Mouse (Mus musculus): Measurements from ENCODE around the gene Trabd2b. TPM values are rescaled to one million over a fixed set of nuclear protein-coding genes. Genes with fewer than 3 reads are reported as not detected.

The Trabd2b gene
- total and polyA plus RNA-seq, 2 experiments from 2014 or later = 0.63 to 0.71 TPM

GRCm38 (mm10) chr4:114367005-114367404 lies 39.5 kb upstream of the Trabd2b start:
- DNase-seq (no peak), ATAC-seq (no peak)
- no peak overlapping the region for H3K4me3 ChIP-seq (ENCODE audit: low read depth, low read length)
- H3K4me2 ChIP-seq (ENCODE audit: low read depth) = no peak overlapping the region
- no peak overlapping the region for H3K9ac ChIP-seq
- no peaks in the 10 kb centered on the region for H3K4me1 ChIP-seq (ENCODE audit: insufficient read depth)
- no peak overlapping the region for H3K27ac ChIP-seq (ENCODE audit: low read depth, low read length)
- WGBS = 65% methylated on average over 2 of the region's 2 CpGs
- H3K9me3 ChIP-seq (ENCODE audit: low read length) = no peaks in the 10 kb centered on the region
- no peak for TF ChIP-seq CTCF (IDR thresholded peaks at IDR 0.05; ENCODE audit: low read depth)
- no peaks in the 10 kb centered on the region for H3K27me3 ChIP-seq (ENCODE audit: insufficient read depth, low read length)
- no peaks in the 10 kb centered on the region for H3K36me3 ChIP-seq (ENCODE audit: insufficient read depth)

GRCm38 (mm10) chr4:114367840-114368239 lies 38.7 kb upstream of the Trabd2b start:
- Histone ChIP-seq H3K9ac (no peak overlapping the region), H3K4me1 (ENCODE audit: insufficient read depth) (no peaks in the 10 kb centered on the region), H3K27ac (ENCODE audit: low read depth, low read length) (no peak overlapping the region), H3K27me3 (ENCODE audit: insufficient read depth, low read length) (no peaks in the 10 kb centered on the region), H3K4me2 (ENCODE audit: low read depth) (no peak overlapping the region), H3K4me3 (ENCODE audit: low read depth, low read length) (no peak overlapping the region), H3K36me3 (ENCODE audit: insufficient read depth) (no peaks in the 10 kb centered on the region), H3K9me3 (ENCODE audit: low read length) (no peaks in the 10 kb centered on the region)
- no peak for DNase-seq
- 22% methylated on average over 7 of the region's 7 CpGs for WGBS
- no peak for TF ChIP-seq CTCF (IDR thresholded peaks at IDR 0.05; ENCODE audit: low read depth)
- peak; percentile 45; the same call in 1 of the 2 replicates for ATAC-seq

GRCm38 (mm10) chr4:114369591-114369990 lies 36.9 kb upstream of the Trabd2b start:
- WGBS = 74% methylated on average over 2 of the region's 2 CpGs
- no peak for DNase-seq

GRCm38 (mm10) chr4:114370935-114371715 lies 35.4 kb upstream of the Trabd2b start:
- Histone ChIP-seq H3K4me3 (ENCODE audit: low read depth, low read length) (no peak overlapping the region), H3K27me3 (ENCODE audit: insufficient read depth, low read length) (no peaks in the 10 kb centered on the region), H3K27ac (ENCODE audit: low read depth, low read length) (no peak overlapping the region), H3K9me3 (ENCODE audit: low read length) (no peaks in the 10 kb centered on the region), H3K4me1 (ENCODE audit: insufficient read depth) (no peaks in the 10 kb centered on the region), H3K4me2 (ENCODE audit: low read depth) (no peak overlapping the region), H3K9ac (no peak overlapping the region), H3K36me3 (ENCODE audit: insufficient read depth) (no peaks in the 10 kb centered on the region)
- TF ChIP-seq CTCF (IDR thresholded peaks at IDR 0.05; ENCODE audit: low read depth) = no peak
- no peak for ATAC-seq
- DNase-seq = no peak

More at GRCm38 (mm10) chr4:114369591-114369990, 36.9 kb upstream of the Trabd2b start:
- Histone ChIP-seq H3K9ac (no peak overlapping the region), H3K36me3 (ENCODE audit: insufficient read depth) (no peaks in the 10 kb centered on the region), H3K4me2 (ENCODE audit: low read depth) (no peak overlapping the region), H3K9me3 (ENCODE audit: low read length) (no peaks in the 10 kb centered on the region), H3K27me3 (ENCODE audit: insufficient read depth, low read length) (no peaks in the 10 kb centered on the region), H3K4me3 (ENCODE audit: low read depth, low read length) (no peak overlapping the region), H3K4me1 (ENCODE audit: insufficient read depth) (no peaks in the 10 kb centered on the region), H3K27ac (ENCODE audit: low read depth, low read length) (no peak overlapping the region)
- TF ChIP-seq CTCF (IDR thresholded peaks at IDR 0.05; ENCODE audit: low read depth) = no peak
- ATAC-seq = no peak

- DNase-seq (no peak), ATAC-seq (no peak)
- Histone ChIP-seq H3K9me3 (ENCODE audit: low read length) (no peaks in the 10 kb centered on the region), H3K4me1 (ENCODE audit: insufficient read depth) (no peaks in the 10 kb centered on the region), H3K36me3 (ENCODE audit: insufficient read depth) (no peaks in the 10 kb centered on the region), H3K27me3 (ENCODE audit: insufficient read depth, low read length) (no peaks in the 10 kb centered on the region), H3K27ac (ENCODE audit: low read depth, low read length) (no peak overlapping the region), H3K9ac (no peak overlapping the region), H3K4me2 (ENCODE audit: low read depth) (no peak overlapping the region), H3K4me3 (ENCODE audit: low read depth, low read length) (no peak overlapping the region)
- 86% methylated on average over 3 of the region's 3 CpGs for WGBS
- TF ChIP-seq CTCF (IDR thresholded peaks at IDR 0.05; ENCODE audit: low read depth) = no peak
Observed at GRCm38 (mm10) chr4:114372699-114373098, 33.8 kb upstream of the Trabd2b start.

- Histone ChIP-seq H3K27me3 (ENCODE audit: insufficient read depth, low read length) (no peaks in the 10 kb centered on the region), H3K9ac (no peak overlapping the region), H3K4me1 (ENCODE audit: insufficient read depth) (no peaks in the 10 kb centered on the region), H3K4me3 (ENCODE audit: low read depth, low read length) (no peak overlapping the region), H3K36me3 (ENCODE audit: insufficient read depth) (no peaks in the 10 kb centered on the region), H3K4me2 (ENCODE audit: low read depth) (no peak overlapping the region), H3K9me3 (ENCODE audit: low read length) (no peaks in the 10 kb centered on the region), H3K27ac (ENCODE audit: low read depth, low read length) (no peak overlapping the region)
- 93% methylated on average over 1 of the region's 1 CpGs for WGBS
- DNase-seq (no peak), ATAC-seq (no peak)
- TF ChIP-seq CTCF (IDR thresholded peaks at IDR 0.05; ENCODE audit: low read depth) = no peak
Observed at GRCm38 (mm10) chr4:114374330-114374729, 32.2 kb upstream of the Trabd2b start.

- H3K36me3 ChIP-seq (ENCODE audit: insufficient read depth) = no peaks in the 10 kb centered on the region
- no peak overlapping the region for H3K27ac ChIP-seq (ENCODE audit: low read depth, low read length)
- no peaks in the 10 kb centered on the region for H3K4me1 ChIP-seq (ENCODE audit: insufficient read depth)
- no peak overlapping the region for H3K4me3 ChIP-seq (ENCODE audit: low read depth, low read length)
- H3K9me3 ChIP-seq (ENCODE audit: low read length) = no peaks in the 10 kb centered on the region
- ATAC-seq (no peak), DNase-seq (no peak)
- no peak for TF ChIP-seq CTCF (IDR thresholded peaks at IDR 0.05; ENCODE audit: low read depth)
- no peak overlapping the region for H3K4me2 ChIP-seq (ENCODE audit: low read depth)
- WGBS = 91% methylated on average over 11 of the region's 11 CpGs
- H3K9ac ChIP-seq = no peak overlapping the region
- H3K27me3 ChIP-seq (ENCODE audit: insufficient read depth, low read length) = no peaks in the 10 kb centered on the region
Observed at GRCm38 (mm10) chr4:114377531-114377930, 29.0 kb upstream of the Trabd2b start.

Data from forebrain, postnatal 0 days (tissue).